Mouse (Mus musculus) limb, embryonic 11.5 days (tissue): ENCODE data around the gene Trim3. TPM values are rescaled to one million over a fixed set of nuclear protein-coding genes. Genes with fewer than 3 reads are reported as not detected.
A peak's percentile ranks its signal among the peaks of the same experiment; 100 is the strongest.

ENCODE experiments used
- ATAC-seq: fragments of 200-750 bp; cut with Nextera tagmentation; 2 replicates; pipeline ENCODE4 v1.8.0; 2017; ENCODE audit warnings: low read depth; ENCODE audit not compliant: insufficient number of reproducible peaks, low FRiP score, low TSS enrichment
- DNase-seq: peaks from one replicate; pipeline ENCODE4 v3.0.0-alpha.2; 2015; ENCODE audit warnings: low spot score
- H3K27ac ChIP-seq: fragments of 300-500 bp; sonication (generic); replicated peaks from 2 replicates; pipeline ENCODE4 v1.5.1; 2014; ENCODE audit warnings: low read depth, mild to moderate bottlenecking, low read length
- H3K27me3 ChIP-seq: fragments of 300-500 bp; sonication (generic); 2 replicates; pipeline ENCODE4 v1.6.1; 2014; ENCODE audit warnings: mild to moderate bottlenecking, low read length, mixed read lengths; ENCODE audit not compliant: control insufficient read depth, insufficient read depth
- H3K36me3 ChIP-seq: fragments of 300-500 bp; sonication (generic); 2 replicates; pipeline ENCODE4 v1.6.1; 2014; ENCODE audit warnings: mild to moderate bottlenecking, low read length, moderate library complexity, mixed read lengths; ENCODE audit not compliant: control insufficient read depth, insufficient read depth
- H3K4me1 ChIP-seq: fragments of 300-500 bp; sonication (generic); 2 replicates; pipeline ENCODE4 v1.6.1; 2014; ENCODE audit warnings: low read length, mixed read lengths; ENCODE audit not compliant: control insufficient read depth, insufficient read depth
- H3K4me2 ChIP-seq: fragments of 300-500 bp; sonication (generic); 2 replicates; pipeline ENCODE4 v1.6.1; 2014; ENCODE audit warnings: low read depth, mild to moderate bottlenecking, moderate library complexity; ENCODE audit not compliant: severe bottlenecking
- H3K4me3 ChIP-seq: fragments of 300-500 bp; sonication (generic); 2 replicates; pipeline ENCODE4 v1.5.1; 2014; ENCODE audit warnings: low read depth, low read length
- H3K9ac ChIP-seq: fragments of 300-500 bp; sonication (generic); 2 replicates; pipeline ENCODE4 v1.6.1; 2014; ENCODE audit warnings: mild to moderate bottlenecking, low read length
- H3K9me3 ChIP-seq: fragments of 300-500 bp; sonication (generic); 2 replicates; pipeline ENCODE4 v1.6.1; 2016; ENCODE audit warnings: low read length; ENCODE audit not compliant: control insufficient read depth
- WGBS: fragments of 180-500 bp; shearing (Covaris S2); extraction: QIAGEN DNeasy Blood & Tissue Kit; methylation state at CpG from one replicate; pipeline ENCODE4 v1.1.7; 2014; 5-methylcytosine and 5-hydroxymethylcytosine counted together
- polyA plus RNA-seq: library from polyadenylated mRNA; unstranded; fragments of >200 nt; fragmentation: Nextera tagmentation; extraction: Ambion mirVana; gene quantifications from 2 replicates; pipeline ENCODE4 v1.2.1, GENCODE M21; 2014

Gene Trim3
- polyA plus RNA-seq, 1 experiment from 2014 or later, result 22.7 TPM

GRCm38 (mm10) chr7:105619701-105620100, 13.7 kb downstream of the Trim3 start:
- no peak overlapping the region for H3K27ac ChIP-seq
- H3K27me3 ChIP-seq, result no peaks in the 10 kb centered on the region
- no peak overlapping the region for H3K4me2 ChIP-seq
- H3K9ac ChIP-seq, result no peak overlapping the region
- no peak overlapping the region for H3K4me3 ChIP-seq
- ATAC-seq (no peak), DNase-seq (no peak)
- peaks cover 2% of the 10 kb centered on the region for H3K36me3 ChIP-seq
- no peaks in the 10 kb centered on the region for H3K9me3 ChIP-seq
- 90% methylated on average over 3 of the region's 3 CpGs for WGBS
- no peaks in the 10 kb centered on the region for H3K4me1 ChIP-seq

GRCm38 (mm10) chr7:105617810-105618209, 15.6 kb downstream of the Trim3 start:
- Histone ChIP-seq H3K4me2 (no peak overlapping the region), H3K9ac (no peak overlapping the region), H3K27me3 (no peaks in the 10 kb centered on the region), H3K9me3 (no peaks in the 10 kb centered on the region), H3K4me3 (no peak overlapping the region), H3K27ac (no peak overlapping the region), H3K36me3 (peaks cover 5% of the 10 kb centered on the region), H3K4me1 (no peaks in the 10 kb centered on the region)
- DNase-seq (no peak), ATAC-seq (no peak)
- 95% methylated on average over 22 of the region's 22 CpGs for WGBS

DNA sequence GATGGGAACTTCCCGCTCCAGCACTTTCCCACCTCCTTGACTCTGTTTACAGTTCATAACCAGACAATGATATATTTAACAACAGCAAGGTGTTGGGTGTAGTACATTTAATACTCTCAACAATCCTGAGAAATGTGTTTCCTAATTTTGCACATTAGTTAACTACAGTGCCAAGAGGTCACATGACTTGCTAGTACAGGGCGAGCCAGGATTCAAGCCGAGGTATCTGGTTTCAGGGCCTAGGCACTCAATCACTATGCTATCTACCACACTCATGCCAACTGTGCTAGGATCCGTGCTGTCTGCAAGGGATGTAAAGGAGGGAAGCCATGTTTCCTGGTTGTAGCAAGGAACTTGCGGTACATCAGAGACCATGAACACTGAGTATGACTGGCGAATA, 16.8 kb downstream of the Trim3 start:
- no peaks in the 10 kb centered on the region for H3K4me1 ChIP-seq
- no peaks in the 10 kb centered on the region for H3K27me3 ChIP-seq
- no peak overlapping the region for H3K9ac ChIP-seq
- DNase-seq (no peak), ATAC-seq (no peak)
- no peak overlapping the region for H3K4me3 ChIP-seq
- H3K36me3 ChIP-seq, result peaks cover 5% of the 10 kb centered on the region
- 82% methylated on average over 6 of the region's 6 CpGs for whole genome bisulfite sequencing
- H3K27ac ChIP-seq, result no peak overlapping the region
- no peak overlapping the region for H3K4me2 ChIP-seq
- no peaks in the 10 kb centered on the region for H3K9me3 ChIP-seq

DNA sequence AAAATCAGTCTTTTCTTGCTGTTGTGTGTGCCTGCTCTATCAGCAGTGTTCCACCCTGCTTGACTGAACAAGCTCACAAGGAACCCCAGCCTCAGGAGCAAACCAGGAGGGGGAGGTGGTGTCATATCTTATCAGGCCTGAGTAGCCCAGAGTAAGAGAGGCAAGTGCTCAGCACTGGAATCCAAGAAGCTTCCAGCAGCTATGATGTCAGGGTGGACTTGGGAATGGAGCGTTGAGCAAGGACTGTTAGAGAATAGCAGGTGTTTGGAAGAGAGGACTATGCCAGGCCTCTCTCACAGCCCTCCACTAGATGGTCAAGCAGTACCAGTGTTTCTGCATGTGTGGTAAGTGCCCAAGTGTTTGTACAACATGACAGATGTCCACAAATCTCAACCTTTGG, 17.7 kb downstream of the Trim3 start:
- no peak overlapping the region for H3K9ac ChIP-seq
- H3K9me3 ChIP-seq, result no peaks in the 10 kb centered on the region
- H3K4me1 ChIP-seq, result no peaks in the 10 kb centered on the region
- WGBS, result 89% methylated on average over 1 of the region's 1 CpGs
- no peak for ATAC-seq
- H3K4me3 ChIP-seq, result no peak overlapping the region
- DNase-seq, result no peak
- H3K27ac ChIP-seq, result no peak overlapping the region
- H3K27me3 ChIP-seq, result no peaks in the 10 kb centered on the region
- H3K36me3 ChIP-seq, result peaks cover 11% of the 10 kb centered on the region
- no peak overlapping the region for H3K4me2 ChIP-seq

DNA sequence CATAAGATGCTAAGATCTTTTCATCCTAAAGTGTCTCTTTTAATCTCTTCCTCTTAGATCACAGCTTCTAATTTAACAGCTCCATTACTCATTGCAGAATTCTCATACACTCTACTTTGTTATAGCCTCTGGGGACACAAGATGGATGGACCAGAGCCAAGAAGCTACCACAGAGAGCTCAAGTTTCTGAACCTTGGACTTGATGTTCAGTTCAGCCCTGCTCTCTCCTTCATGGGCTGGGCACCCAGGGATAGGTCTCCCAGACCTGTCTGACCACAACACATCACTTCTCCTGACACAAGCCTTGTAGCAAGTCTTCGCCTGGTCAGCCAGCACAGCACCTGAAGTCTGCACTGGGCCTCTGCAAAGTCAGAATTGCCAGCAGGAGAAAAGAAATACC, 19.0 kb downstream of the Trim3 start:
- WGBS, result 95% methylated on average over 1 of the region's 1 CpGs
- no peak for DNase-seq
- ATAC-seq, result no peak

GRCm38 (mm10) chr7:105611767-105612166, 21.6 kb downstream of the Trim3 start:
- WGBS, result 79% methylated on average over 1 of the region's 1 CpGs
- DNase-seq, result no peak
- no peak for ATAC-seq
- no peak overlapping the region for H3K4me3 ChIP-seq
- H3K27me3 ChIP-seq, result no peaks in the 10 kb centered on the region
- no peak overlapping the region for H3K27ac ChIP-seq
- H3K9me3 ChIP-seq, result no peaks in the 10 kb centered on the region
- no peaks in the 10 kb centered on the region for H3K4me1 ChIP-seq
- no peak overlapping the region for H3K9ac ChIP-seq
- peaks cover 10% of the 10 kb centered on the region; the same call in 1 of the 2 replicates for H3K36me3 ChIP-seq
- no peak overlapping the region for H3K4me2 ChIP-seq

More for the DNA sequence above, 19.0 kb downstream of the Trim3 start:
- Histone ChIP-seq H3K36me3 (peaks cover 12% of the 10 kb centered on the region), H3K4me2 (no peak overlapping the region), H3K27me3 (no peaks in the 10 kb centered on the region), H3K9ac (no peak overlapping the region), H3K4me1 (no peaks in the 10 kb centered on the region), H3K27ac (no peak overlapping the region), H3K9me3 (no peaks in the 10 kb centered on the region), H3K4me3 (no peak overlapping the region)

DNA sequence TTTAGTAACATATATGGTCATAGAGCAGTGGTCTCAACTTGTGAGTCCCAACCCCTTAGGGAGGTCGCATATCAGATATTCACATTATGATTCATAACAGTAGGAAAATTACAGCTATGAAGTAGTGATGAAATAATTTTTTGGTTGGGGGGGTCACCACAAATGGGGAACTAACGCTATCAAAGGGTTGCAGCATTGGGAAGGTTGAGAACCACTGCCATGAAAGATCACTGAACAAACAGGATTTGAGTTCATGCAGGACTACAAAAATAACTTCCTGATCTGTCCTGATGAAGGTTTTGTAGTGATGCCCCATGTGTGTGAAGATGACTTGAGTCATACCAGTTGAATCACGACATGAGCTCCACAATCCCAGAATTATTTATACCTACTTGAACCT, 24.9 kb downstream of the Trim3 start:
- no peak overlapping the region for H3K4me3 ChIP-seq
- peaks cover 10% of the 10 kb centered on the region; the same call in 1 of the 2 replicates for H3K36me3 ChIP-seq
- no peak overlapping the region for H3K4me2 ChIP-seq
- peaks cover 4% of the 10 kb centered on the region; the same call in 1 of the 2 replicates for H3K9me3 ChIP-seq
- no peak overlapping the region for H3K27ac ChIP-seq
- no peaks in the 10 kb centered on the region for H3K4me1 ChIP-seq
- no peaks in the 10 kb centered on the region for H3K27me3 ChIP-seq
- WGBS, result 84% methylated on average over 3 of the region's 3 CpGs
- ATAC-seq, result no peak
- DNase-seq, result no peak
- H3K9ac ChIP-seq, result no peak overlapping the region

DNA sequence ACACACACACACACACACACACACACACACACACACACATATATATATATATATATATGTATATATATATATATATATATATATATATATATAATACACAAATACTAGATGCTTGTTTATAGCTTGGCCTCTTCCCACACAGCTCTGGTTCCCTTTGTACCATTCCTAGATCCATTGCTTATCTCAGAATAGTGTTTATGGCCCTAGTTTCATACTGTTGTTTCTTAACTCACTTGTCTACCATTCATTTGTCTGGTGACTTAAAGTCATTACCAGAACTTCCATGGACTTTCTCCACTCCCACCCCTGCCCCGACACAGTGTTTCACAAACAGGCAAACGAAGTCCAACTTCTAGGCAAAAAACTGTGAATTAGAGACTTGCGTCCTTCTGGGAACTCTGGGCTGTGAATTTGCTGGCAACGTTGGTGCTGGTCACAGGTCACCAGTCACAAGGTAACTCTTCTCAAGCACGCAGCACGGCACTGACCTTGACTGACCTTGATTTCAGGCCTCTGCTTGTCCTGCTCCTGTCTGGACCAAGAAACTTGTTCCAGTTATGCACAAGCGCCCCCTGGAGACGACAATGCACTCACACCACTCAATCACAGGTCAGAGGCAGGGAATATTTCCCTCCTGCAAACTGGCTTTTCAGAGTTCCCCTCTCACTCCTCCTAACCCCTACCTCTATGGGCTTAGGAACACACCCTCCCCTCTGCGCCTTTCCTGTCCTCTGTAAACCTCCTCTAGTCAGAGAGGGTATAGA, 30.3 kb downstream of the Trim3 start:
- Histone ChIP-seq H3K4me2 (no peak overlapping the region), H3K36me3 (no peaks in the 10 kb centered on the region), H3K9me3 (peaks cover 4% of the 10 kb centered on the region; the same call in 1 of the 2 replicates), H3K27ac (no peak overlapping the region), H3K27me3 (no peaks in the 10 kb centered on the region), H3K4me3 (no peak overlapping the region), H3K9ac (no peak overlapping the region), H3K4me1 (no peaks in the 10 kb centered on the region)
- 32% methylated on average over 9 of the region's 9 CpGs for WGBS
- peak; percentile 83 for DNase-seq
- ATAC-seq, result peak; percentile 49; the same call in 1 of the 2 replicates

DNA sequence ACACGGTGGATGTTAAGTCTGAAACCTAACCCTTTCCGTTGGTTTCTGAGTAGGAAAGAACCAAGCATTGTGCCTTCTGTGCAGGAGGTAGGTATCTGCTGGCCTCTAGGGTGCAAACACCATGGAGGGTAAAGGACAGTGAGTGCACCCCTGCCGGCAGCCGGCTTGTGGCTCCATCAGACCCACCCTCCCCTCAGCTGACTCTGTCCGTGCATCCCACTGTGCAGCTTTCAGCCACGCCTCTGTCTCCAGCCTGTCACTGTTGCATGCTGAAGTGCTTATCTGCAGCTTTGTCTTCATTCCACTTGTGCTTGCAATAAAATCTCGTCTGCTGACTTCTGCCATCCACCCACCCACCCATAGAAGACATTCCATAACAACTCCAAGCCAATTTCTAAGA, 43.3 kb downstream of the Trim3 start:
- Histone ChIP-seq H3K9ac (no peak overlapping the region), H3K4me2 (no peak overlapping the region), H3K36me3 (no peaks in the 10 kb centered on the region), H3K4me3 (no peak overlapping the region), H3K4me1 (no peaks in the 10 kb centered on the region), H3K27ac (no peak overlapping the region), H3K27me3 (no peaks in the 10 kb centered on the region), H3K9me3 (no peaks in the 10 kb centered on the region)
- WGBS, result 43% methylated on average over 7 of the region's 7 CpGs
- ATAC-seq (no peak), DNase-seq (no peak)
